Mouse (Mus musculus) hindbrain, embryonic 13.5 days (tissue): Measurements from ENCODE around the gene Resp18. TPM values are rescaled to one million over a fixed set of nuclear protein-coding genes. Genes with fewer than 3 reads are reported as not detected.
"Not testable (repeated sequence)": the region's sequence is repeated elsewhere in the genome, so short reads cannot be mapped to it uniquely, and the experiment has no call there.

Experiments used
- ATAC-seq: fragments of 200-750 bp; cut with Nextera tagmentation; 2 replicates; pipeline ENCODE4 v1.8.0; 2017; ENCODE audit warnings: moderate TSS enrichment; ENCODE audit not compliant: low FRiP score
- H3K27ac ChIP-seq: fragments of 300-500 bp; sonication (generic); 2 replicates; pipeline ENCODE4 v1.5.1; 2015; ENCODE audit warnings: inconsistent platforms, mild to moderate bottlenecking, moderate library complexity
- H3K27me3 ChIP-seq: fragments of 300-500 bp; sonication (generic); 2 replicates; pipeline ENCODE4 v1.6.1; 2015; ENCODE audit warnings: mild to moderate bottlenecking, inconsistent platforms
- H3K36me3 ChIP-seq: fragments of 300-500 bp; sonication (generic); 2 replicates; pipeline ENCODE4 v1.6.1; 2015; ENCODE audit warnings: mild to moderate bottlenecking, inconsistent platforms
- H3K4me1 ChIP-seq: fragments of 300-500 bp; sonication (generic); replicated peaks from 2 replicates; pipeline ENCODE4 v1.6.1; 2015; ENCODE audit warnings: inconsistent platforms
- H3K4me2 ChIP-seq: fragments of 300-500 bp; sonication (generic); 2 replicates; pipeline ENCODE4 v1.6.1; 2015; ENCODE audit warnings: inconsistent platforms, mild to moderate bottlenecking, moderate library complexity
- H3K4me3 ChIP-seq: fragments of 300-500 bp; sonication (generic); 2 replicates; pipeline ENCODE4 v1.5.1; 2015; ENCODE audit warnings: mild to moderate bottlenecking, inconsistent platforms
- H3K9ac ChIP-seq: fragments of 300-500 bp; sonication (generic); 2 replicates; pipeline ENCODE4 v1.6.1; 2015; ENCODE audit warnings: mild to moderate bottlenecking, inconsistent platforms
- H3K9me3 ChIP-seq: fragments of 300-500 bp; sonication (generic); 2 replicates; pipeline ENCODE4 v1.6.1; 2016; ENCODE audit warnings: inconsistent platforms
- WGBS: fragments of 180-500 bp; shearing (Covaris S2); methylation state at CpG from one replicate; pipeline ENCODE4 v1.1.7; 2015; 5-methylcytosine and 5-hydroxymethylcytosine counted together
- polyA plus RNA-seq: library from polyadenylated mRNA; unstranded; fragments of >200 nt; fragmentation: Nextera tagmentation; extraction: Ambion mirVana; gene quantifications from 2 replicates; pipeline ENCODE4 v1.2.1, GENCODE M21; 2015

Resp18 gene
- polyA plus RNA-seq, 1 experiment from 2014 or later, result 131 TPM

- WGBS, result 78% methylated on average over 16 of the region's 16 CpGs
- Histone ChIP-seq H3K4me1 (peaks cover 21% of the 10 kb centered on the region), H3K27me3 (0 out of 2 replicates have a peak, but pooled peaks cover 2% of the 10 kb centered on the region), H3K36me3 (peaks cover 18% of the 10 kb centered on the region), H3K9ac (peak overlapping the region; percentile 36), H3K4me3 (no peak overlapping the region), H3K9me3 (no peaks in the 10 kb centered on the region), H3K4me2 (no peak overlapping the region), H3K27ac (no peak overlapping the region)
- ATAC-seq, result no peak
Measured at GRCm38 (mm10) chr1:75247071-75247930, 30.9 kb downstream of the Resp18 start.

- Histone ChIP-seq H3K4me2 (no peak overlapping the region), H3K4me3 (no peak overlapping the region), H3K9me3 (no peaks in the 10 kb centered on the region), H3K9ac (no peak overlapping the region), H3K4me1 (peaks cover 13% of the 10 kb centered on the region), H3K27me3 (no peaks in the 10 kb centered on the region), H3K36me3 (peaks cover 33% of the 10 kb centered on the region), H3K27ac (no peak overlapping the region)
- peak; percentile 55 for ATAC-seq
- 16% methylated on average over 4 of the region's 4 CpGs for WGBS
Measured at GRCm38 (mm10) chr1:75244836-75245235, 33.4 kb downstream of the Resp18 start.

- H3K27me3 ChIP-seq, result no peaks in the 10 kb centered on the region
- H3K9me3 ChIP-seq, result no peaks in the 10 kb centered on the region
- peak; percentile 30; the same call in 1 of the 2 replicates for ATAC-seq
- peaks cover 13% of the 10 kb centered on the region for H3K4me1 ChIP-seq
- no peak overlapping the region for H3K9ac ChIP-seq
- peaks cover 38% of the 10 kb centered on the region for H3K36me3 ChIP-seq
- WGBS, result 90% methylated on average over 12 of the region's 12 CpGs
- H3K4me2 ChIP-seq, result no peak overlapping the region
- H3K4me3 ChIP-seq, result no peak overlapping the region
- no peak overlapping the region for H3K27ac ChIP-seq
Measured at GRCm38 (mm10) chr1:75244175-75244826, 33.9 kb downstream of the Resp18 start.

- Histone ChIP-seq H3K9me3 (no peaks in the 10 kb centered on the region), H3K4me1 (peaks cover 17% of the 10 kb centered on the region), H3K27me3 (no peaks in the 10 kb centered on the region), H3K9ac (no peak overlapping the region), H3K36me3 (peaks cover 40% of the 10 kb centered on the region), H3K27ac (no peak overlapping the region), H3K4me3 (no peak overlapping the region), H3K4me2 (no peak overlapping the region)
- WGBS, result 88% methylated on average over 14 of the region's 14 CpGs
- no peak for ATAC-seq
Measured at GRCm38 (mm10) chr1:75243411-75243810, 34.8 kb downstream of the Resp18 start.

- no peak for ATAC-seq
- H3K4me3 ChIP-seq, result no peak overlapping the region
- H3K4me1 ChIP-seq, result peaks cover 27% of the 10 kb centered on the region
- H3K36me3 ChIP-seq, result peaks cover 40% of the 10 kb centered on the region
- no peak overlapping the region for H3K4me2 ChIP-seq
- no peak overlapping the region for H3K27ac ChIP-seq
- no peaks in the 10 kb centered on the region for H3K9me3 ChIP-seq
- no peak overlapping the region for H3K9ac ChIP-seq
- 86% methylated on average over 10 of the region's 10 CpGs for WGBS
- H3K27me3 ChIP-seq, result no peaks in the 10 kb centered on the region
Measured at GRCm38 (mm10) chr1:75239591-75239990, 38.6 kb downstream of the Resp18 start.

- Histone ChIP-seq H3K9me3 (no peaks in the 10 kb centered on the region), H3K9ac (peak within 1 kb of the TSS; percentile 91), H3K4me3 (peak within 1 kb of the TSS; percentile 70), H3K27me3 (0 out of 2 replicates have a peak, but pooled peaks cover 6% of the 10 kb centered on the region), H3K36me3 (peaks cover 19% of the 10 kb centered on the region), H3K27ac (peak within 1 kb of the TSS; percentile 91), H3K4me2 (peak within 1 kb of the TSS; percentile 88), H3K4me1 (peaks cover 28% of the 10 kb centered on the region)
- ATAC-seq, result peak; percentile 89
- under 1% methylated on average over 61 of the region's 64 CpGs for WGBS
Measured at GRCm38 (mm10) chr1:75236117-75237050, 41.8 kb downstream of the Resp18 start, which contains the start of gene Dnajb2. TSS of gene Dnajb2 (plus strand) at chr1:75236406.

- peaks cover 4% of the 10 kb centered on the region for H3K36me3 ChIP-seq
- peaks cover 28% of the 10 kb centered on the region for H3K4me1 ChIP-seq
- peak; percentile 54; the same call in 1 of the 2 replicates for ATAC-seq
- 0 out of 2 replicates have a peak, but pooled peaks cover 16% of the 10 kb centered on the region for H3K27me3 ChIP-seq
- peak overlapping the region; percentile 41; the same call in 1 of the 2 replicates for H3K27ac ChIP-seq
- 2% methylated on average over 8 of the region's 8 CpGs for WGBS
- no peak overlapping the region for H3K9ac ChIP-seq
- H3K4me3 ChIP-seq, result no peak overlapping the region
- H3K9me3 ChIP-seq, result no peaks in the 10 kb centered on the region
- no peak overlapping the region for H3K4me2 ChIP-seq
Measured at GRCm38 (mm10) chr1:75234606-75235005, 43.6 kb downstream of the Resp18 start.

GRCm38 (mm10) chr1:75232489-75232888, 45.7 kb downstream of the Resp18 start:
- H3K4me1 ChIP-seq, result peaks cover 19% of the 10 kb centered on the region
- H3K9me3 ChIP-seq, H3K4me3 ChIP-seq, ATAC-seq, H3K36me3 ChIP-seq, H3K4me2 ChIP-seq, H3K27ac ChIP-seq, H3K9ac ChIP-seq: not testable (repeated sequence)
- H3K27me3 ChIP-seq, result 0 out of 2 replicates have a peak, but pooled peaks cover 16% of the 10 kb centered on the region
- 64% methylated on average over 4 of the region's 4 CpGs for WGBS

GRCm38 (mm10) chr1:75231664-75232152, 46.5 kb downstream of the Resp18 start, which contains the start of gene A630095N17Rik:
TSS of gene A630095N17Rik (minus strand) at chr1:75232102.
- 71% methylated on average over 5 of the region's 5 CpGs for WGBS
- no peak within 1 kb of the TSS for H3K9ac ChIP-seq
- no peak for ATAC-seq

GRCm38 (mm10) chr1:75231224-75231623, 47.0 kb downstream of the Resp18 start:
- Histone ChIP-seq H3K4me3 (no peak overlapping the region), H3K4me1 (peaks cover 10% of the 10 kb centered on the region), H3K9me3 (no peaks in the 10 kb centered on the region), H3K27me3 (0 out of 2 replicates have a peak, but pooled peaks cover 23% of the 10 kb centered on the region), H3K4me2 (no peak overlapping the region), H3K27ac (no peak overlapping the region), H3K9ac (no peak overlapping the region), H3K36me3 (no peaks in the 10 kb centered on the region)
- 79% methylated on average over 4 of the region's 4 CpGs for WGBS
- ATAC-seq, result no peak

More at GRCm38 (mm10) chr1:75231664-75232152, 46.5 kb downstream of the Resp18 start, which contains the start of gene A630095N17Rik:
- Histone ChIP-seq H3K4me2 (no peak within 1 kb of the TSS), H3K4me1 (peaks cover 11% of the 10 kb centered on the region), H3K27me3 (0 out of 2 replicates have a peak, but pooled peaks cover 19% of the 10 kb centered on the region), H3K36me3 (no peaks in the 10 kb centered on the region), H3K27ac (no peak within 1 kb of the TSS), H3K9me3 (no peaks in the 10 kb centered on the region), H3K4me3 (no peak within 1 kb of the TSS)

- no peak overlapping the region for H3K9ac ChIP-seq
- H3K4me1 ChIP-seq, result 0 out of 2 replicates have a peak, but pooled peaks cover 5% of the 10 kb centered on the region
- H3K36me3 ChIP-seq, result no peaks in the 10 kb centered on the region
- no peak for ATAC-seq
- H3K9me3 ChIP-seq, result no peaks in the 10 kb centered on the region
- 78% methylated on average over 7 of the region's 7 CpGs for WGBS
- no peak overlapping the region for H3K27ac ChIP-seq
- H3K4me3 ChIP-seq, result no peak overlapping the region
- H3K27me3 ChIP-seq, result 0 out of 2 replicates have a peak, but pooled peaks cover 26% of the 10 kb centered on the region
- H3K4me2 ChIP-seq, result no peak overlapping the region
Measured at GRCm38 (mm10) chr1:75230335-75230994, 47.8 kb downstream of the Resp18 start.
